Mouse (Mus musculus) bone marrow macrophage, adult 2 months (primary cell): ENCODE data around the gene 4931406P16Rik.

ENCODE experiments used
- CTCF ChIP-seq: IDR thresholded peaks from 2 replicates; pipeline ENCODE4 v1.5.1; 2012; ENCODE audit warnings: low read depth, mild to moderate bottlenecking, low read length, moderate library complexity
- POLR2A ChIP-seq: IDR thresholded peaks from 2 replicates; pipeline ENCODE4 v1.6.1; 2012; ENCODE audit warnings: mild to moderate bottlenecking, low read depth, low read length, borderline replicate concordance

DNA sequence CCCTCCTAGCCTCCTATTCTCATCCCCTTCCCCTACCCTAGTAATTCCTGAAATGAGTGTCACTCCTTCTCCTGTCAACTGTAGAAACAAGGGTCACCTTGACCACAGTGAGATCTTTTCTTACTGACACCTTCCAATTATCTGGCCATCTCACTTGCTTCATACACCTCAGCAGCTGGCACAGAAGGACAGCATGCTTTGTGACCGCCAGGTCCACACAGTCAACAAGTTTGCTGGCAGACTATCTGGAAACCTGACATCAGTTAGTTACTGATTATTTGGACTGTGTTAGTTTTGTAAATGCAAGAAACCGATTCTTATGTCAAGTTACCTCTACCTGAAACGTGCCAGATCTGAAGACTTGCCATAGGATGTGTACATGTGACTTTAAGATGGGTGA lies 17.2 kb downstream of the 4931406P16Rik start:
- TF ChIP-seq CTCF: no peak
- TF ChIP-seq POLR2A: no peak
